Mouse (Mus musculus) small intestine, adult 2 months (tissue): ENCODE results near the gene Ppp2r3d. TPM values are rescaled to one million over a fixed set of nuclear protein-coding genes. Genes with fewer than 3 reads are reported as not detected.

Experiments used
- H3K27ac ChIP-seq: fragments of 200-500 bp; 2 replicates; pipeline ENCODE4 v1.5.1; 2012; ENCODE audit warnings: low read depth, low read length, control low read depth, inconsistent platforms; ENCODE audit not compliant: insufficient read depth
- H3K27me3 ChIP-seq: fragments of 200-500 bp; 2 replicates; pipeline ENCODE4 v1.6.1; 2012; ENCODE audit warnings: mild to moderate bottlenecking, moderate library complexity, low read length, inconsistent platforms; ENCODE audit not compliant: control insufficient read depth, insufficient read depth
- H3K36me3 ChIP-seq: fragments of 200-500 bp; 2 replicates; pipeline ENCODE4 v1.6.1; 2012; ENCODE audit warnings: mild to moderate bottlenecking, low read length, control low read depth, inconsistent platforms; ENCODE audit not compliant: control insufficient read depth, insufficient read depth
- H3K4me1 ChIP-seq: fragments of 200-500 bp; 2 replicates; pipeline ENCODE4 v1.6.1; 2012; ENCODE audit warnings: low read length, inconsistent platforms, mixed read lengths; ENCODE audit not compliant: control insufficient read depth, insufficient read depth, insufficient read length
- H3K4me3 ChIP-seq: fragments of 200-500 bp; 2 replicates; pipeline ENCODE4 v1.5.1; 2012; ENCODE audit warnings: low read depth, mild to moderate bottlenecking, control low read depth, inconsistent platforms, low read length, moderate library complexity
- CTCF ChIP-seq: fragments of 200-500 bp; IDR thresholded peaks from 2 replicates; pipeline ENCODE4 v1.5.1; 2012; ENCODE audit warnings: low read depth, mild to moderate bottlenecking, control low read depth, inconsistent platforms, low read length, moderate library complexity, mixed read lengths; ENCODE audit not compliant: insufficient replicate concordance, insufficient read length; ENCODE audit errors: extremely low read depth
- POLR2A ChIP-seq: fragments of 200-500 bp; IDR thresholded peaks from 2 replicates; pipeline ENCODE4 v1.6.1; 2012; ENCODE audit warnings: low read depth, mild to moderate bottlenecking, control low read depth, inconsistent platforms, low read length, moderate library complexity
- WGBS: fragments of 180-500 bp; shearing (Covaris S2); methylation state at CpG from one replicate; pipeline ENCODE4 v1.1.7; 2018; 5-methylcytosine and 5-hydroxymethylcytosine counted together
- polyA plus RNA-seq: library from polyadenylated mRNA; depleted of rRNA; stranded (reverse); fragments of >200 nt; gene quantifications from 2 replicates; pipeline ENCODE4 v1.2.3, GENCODE M21; 2012

The Ppp2r3d gene
- polyA plus RNA-seq, 1 experiment = 342 TPM

GRCm38 (mm10) chr9:124424542-124425410, 51.9 kb downstream of the Ppp2r3d start:
- Histone ChIP-seq H3K4me1 (peaks cover 2% of the 10 kb centered on the region; the same call in 1 of the 2 replicates), H3K36me3 (no peaks in the 10 kb centered on the region), H3K4me3 (peak overlapping the region; percentile 72), H3K27ac (peak overlapping the region; percentile 99), H3K27me3 (no peaks in the 10 kb centered on the region)
- WGBS = under 1% methylated on average over 48 of the region's 48 CpGs
- TF ChIP-seq POLR2A (peak; percentile 46; the same call in 1 of the 2 replicates), CTCF (no peak)

- Histone ChIP-seq H3K27ac (peak overlapping the region; percentile 99), H3K36me3 (no peaks in the 10 kb centered on the region), H3K4me3 (peak overlapping the region; percentile 72), H3K27me3 (no peaks in the 10 kb centered on the region), H3K4me1 (peaks cover 2% of the 10 kb centered on the region; the same call in 1 of the 2 replicates)
- WGBS = under 1% methylated on average over 27 of the region's 27 CpGs
- TF ChIP-seq POLR2A (no peak), CTCF (no peak)
Measured at GRCm38 (mm10) chr9:124424292-124424541, 52.5 kb downstream of the Ppp2r3d start.

GRCm38 (mm10) chr9:124423552-124424291, 53.0 kb downstream of the Ppp2r3d start:
- under 1% methylated on average over 74 of the region's 74 CpGs for WGBS

GRCm38 (mm10) chr9:124422900-124423551, 53.7 kb downstream of the Ppp2r3d start:
- Histone ChIP-seq H3K36me3 (no peaks in the 10 kb centered on the region), H3K4me1 (peaks cover 2% of the 10 kb centered on the region; the same call in 1 of the 2 replicates), H3K27ac (peak overlapping the region; percentile 99), H3K4me3 (peak overlapping the region; percentile 72), H3K27me3 (no peaks in the 10 kb centered on the region)
- WGBS = under 1% methylated on average over 59 of the region's 59 CpGs
- no peak for TF ChIP-seq CTCF
- peak; percentile 70; the same call in 1 of the 2 replicates for TF ChIP-seq POLR2A

More at GRCm38 (mm10) chr9:124423552-124424291, 53.0 kb downstream of the Ppp2r3d start:
- H3K36me3 ChIP-seq = no peaks in the 10 kb centered on the region
- peaks cover 2% of the 10 kb centered on the region; the same call in 1 of the 2 replicates for H3K4me1 ChIP-seq
- TF ChIP-seq POLR2A = no peak; the same call in none of the 2 replicates
- TF ChIP-seq CTCF = no peak
- peak overlapping the region; percentile 99 for H3K27ac ChIP-seq
- H3K27me3 ChIP-seq = no peaks in the 10 kb centered on the region
- peak overlapping the region; percentile 72 for H3K4me3 ChIP-seq

GRCm38 (mm10) chr9:124422427-124422826, 54.3 kb downstream of the Ppp2r3d start:
- TF ChIP-seq POLR2A (no peak), CTCF (no peak)
- H3K4me3 ChIP-seq = peak overlapping the region; percentile 72
- H3K4me1 ChIP-seq = peaks cover 2% of the 10 kb centered on the region; the same call in 1 of the 2 replicates
- peak overlapping the region; percentile 70; the same call in 1 of the 2 replicates for H3K27ac ChIP-seq
- H3K36me3 ChIP-seq = no peaks in the 10 kb centered on the region
- 4% methylated on average over 24 of the region's 25 CpGs for whole genome bisulfite sequencing
- H3K27me3 ChIP-seq = no peaks in the 10 kb centered on the region

- Histone ChIP-seq H3K4me3 (no peak overlapping the region), H3K36me3 (no peaks in the 10 kb centered on the region), H3K27ac (no peak overlapping the region), H3K4me1 (no peaks in the 10 kb centered on the region), H3K27me3 (no peaks in the 10 kb centered on the region)
- TF ChIP-seq POLR2A (no peak), CTCF (no peak)
Measured at GRCm38 (mm10) chr9:124412921-124413320, 63.8 kb downstream of the Ppp2r3d start.
